Comparison of ENCODE assay signal across 26 mouse cellular contexts in the genomic region with DNA sequence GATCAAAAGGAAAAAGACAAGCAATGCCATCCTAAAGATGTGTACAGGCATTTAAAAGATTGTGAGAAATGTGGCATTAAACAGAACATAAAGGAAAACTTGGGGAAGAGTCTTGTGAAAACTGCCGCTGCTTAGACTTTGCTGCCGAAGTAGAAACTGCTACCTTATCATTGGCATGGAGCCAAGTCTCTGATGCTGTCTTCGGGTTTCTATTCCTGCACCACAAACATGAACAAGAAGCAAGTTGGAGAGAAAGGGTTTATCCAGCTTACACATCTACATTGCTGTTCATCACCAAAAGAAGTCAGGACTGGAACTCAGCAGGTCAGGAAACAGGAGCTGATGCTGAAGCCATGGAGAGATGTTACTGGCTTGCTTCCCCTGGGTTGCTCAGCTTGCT. TPM values are rescaled to one million over a fixed set of nuclear protein-coding genes. Genes with fewer than 3 reads are reported as not detected.
DNase-seq lines count a peak whose midpoint lies in the region; ATAC-seq lines count a peak whose summit lies in the region.
"Had no signal": no experiment of that assay in that cellular context is flagged by ENCODE, and none has a peak within 500 bp of the region (broad histone marks: within the 10 kb centered on the region; RNA-seq: fewer than 3 reads in every experiment).

No protein-coding gene starts in this region.

- H3K36me3 ChIP-seq in heart, embryonic 10.5 days = peaks cover 35% of the 10 kb centered on the region
- H3K36me3 ChIP-seq in heart, embryonic 16.5 days (ENCODE audit: control insufficient read depth, insufficient read depth) = peaks cover 10% of the 10 kb centered on the region
- H3K36me3 ChIP-seq in heart, embryonic 11.5 days (ENCODE audit: control insufficient read depth, insufficient read depth, low read length) = no peaks in the 10 kb centered on the region; the same call in 1 of the 2 replicates
- H3K36me3 ChIP-seq: stomach, embryonic 15.5 days had no signal

- intact Hi-C loops in heart, postnatal 36 days (cut with DNase I) = no loop called here

- no peaks in the 10 kb centered on the region for H3K9me3 ChIP-seq in heart, embryonic 10.5 days
- H3K9me3 ChIP-seq in heart, embryonic 16.5 days (replicated peaks; ENCODE audit: control insufficient read depth, low read length) = no peaks in the 10 kb centered on the region
- H3K9me3 ChIP-seq in heart, embryonic 11.5 days (replicated peaks; ENCODE audit: control insufficient read depth, low read length) = no peaks in the 10 kb centered on the region
- H3K9me3 ChIP-seq: hindbrain, embryonic 13.5 days; kidney, embryonic 15.5 days; limb, embryonic 13.5 days; liver, embryonic 12.5 days; stomach, embryonic 15.5 days had no signal

- H3K27ac ChIP-seq in heart, embryonic 10.5 days = no peak overlapping the region
- H3K27ac ChIP-seq in heart, embryonic 16.5 days (ENCODE audit: low read length) = 0 out of 2 replicates have a peak overlapping the region, but pooled peaks have one; percentile 10
- no peak overlapping the region for H3K27ac ChIP-seq in heart, embryonic 11.5 days (ENCODE audit: low read depth, low read length)
- H3K27ac ChIP-seq: hindbrain, embryonic 13.5 days; kidney, embryonic 15.5 days; left cerebral cortex, adult 2 months; limb, embryonic 13.5 days; liver, embryonic 12.5 days; stomach, embryonic 15.5 days had no signal

- WGBS in heart, embryonic 10.5 days = 36% methylated on average over 3 of the region's 3 CpGs
- WGBS in heart, embryonic 16.5 days = 21% methylated on average over 3 of the region's 3 CpGs
- 23% methylated on average over 3 of the region's 3 CpGs for WGBS in heart, embryonic 11.5 days (ENCODE audit: insufficient replicate concordance)

- no peak for ATAC-seq in heart, embryonic 16.5 days (replicated peaks; ENCODE audit: extremely low read depth, insufficient read depth, low FRiP score)
- no peak for ATAC-seq in heart, embryonic 11.5 days (replicated peaks; ENCODE audit: insufficient number of reproducible peaks, low FRiP score, low TSS enrichment)
- ATAC-seq in megakaryocyte progenitor cell, adult 5-6 weeks (replicated peaks; ENCODE audit: poor library complexity) = 0 out of 2 replicates have a peak, but pooled peaks have one; percentile 31
- ATAC-seq: forebrain, postnatal 0 days; intestine, postnatal 0 days; liver, embryonic 12.5 days; midbrain, embryonic 16.5 days had no signal

- no peak overlapping the region; the same call in 1 of the 2 replicates for H3K9ac ChIP-seq in heart, embryonic 16.5 days (ENCODE audit: low read length)
- no peak overlapping the region for H3K9ac ChIP-seq in heart, embryonic 11.5 days (ENCODE audit: low read depth, low read length)
- H3K9ac ChIP-seq: forebrain, postnatal 0 days; hindbrain, embryonic 13.5 days; kidney, embryonic 15.5 days; limb, embryonic 13.5 days; liver, embryonic 12.5 days; stomach, embryonic 15.5 days had no signal

- peak overlapping the region; percentile 34 for H3K4me2 ChIP-seq in heart, embryonic 16.5 days (ENCODE audit: low read depth, low read length)
- no peak overlapping the region for H3K4me2 ChIP-seq in heart, embryonic 11.5 days
- H3K4me2 ChIP-seq: hindbrain, embryonic 13.5 days; kidney, embryonic 15.5 days; limb, embryonic 13.5 days; liver, embryonic 12.5 days; midbrain, embryonic 11.5 days; stomach, embryonic 15.5 days had no signal

- H3K4me3 ChIP-seq in heart, embryonic 10.5 days = no peak overlapping the region
- no peak overlapping the region for H3K4me3 ChIP-seq in heart, embryonic 16.5 days (ENCODE audit: low read length)
- no peak overlapping the region for H3K4me3 ChIP-seq in heart, embryonic 11.5 days (ENCODE audit: low read depth, low read length)
- H3K4me3 ChIP-seq: hindbrain, embryonic 13.5 days; kidney, embryonic 15.5 days; left cerebral cortex, adult 2 months; limb, embryonic 13.5 days; liver, embryonic 12.5 days; stomach, embryonic 15.5 days had no signal

- no peaks in the 10 kb centered on the region for H3K27me3 ChIP-seq in heart, embryonic 10.5 days (ENCODE audit: insufficient read depth, poor library complexity, severe bottlenecking)
- H3K27me3 ChIP-seq in heart, embryonic 16.5 days (ENCODE audit: control insufficient read depth, insufficient read depth, low read length) = no peaks in the 10 kb centered on the region
- no peaks in the 10 kb centered on the region for H3K27me3 ChIP-seq in heart, embryonic 11.5 days (ENCODE audit: control insufficient read depth, insufficient read depth, low read length)
- H3K27me3 ChIP-seq: CH12.LX; hindbrain, embryonic 13.5 days; kidney, embryonic 15.5 days; limb, embryonic 13.5 days; liver, embryonic 12.5 days; stomach, embryonic 15.5 days had no signal

- H3K4me1 ChIP-seq in heart, embryonic 10.5 days = peaks cover 4% of the 10 kb centered on the region; the same call in 1 of the 2 replicates
- peaks cover 2% of the 10 kb centered on the region for H3K4me1 ChIP-seq in heart, embryonic 16.5 days (ENCODE audit: control insufficient read depth, insufficient read depth, low read length)
- H3K4me1 ChIP-seq in heart, embryonic 11.5 days (ENCODE audit: control insufficient read depth, insufficient read depth, low read length) = peaks cover 4% of the 10 kb centered on the region
- H3K4me1 ChIP-seq: hindbrain, embryonic 13.5 days; kidney, embryonic 15.5 days; limb, embryonic 13.5 days; liver, embryonic 12.5 days; stomach, embryonic 15.5 days had no signal

- peak; percentile 58 for DNase-seq in heart, embryonic 10.5 days (ENCODE audit: low spot score)
- no peak for DNase-seq in heart, postnatal 36 days
- peak; percentile 43 for DNase-seq in brain, adult 2 months (ENCODE audit: low read depth, low spot score)
- no peak for DNase-seq in layer of hippocampus, postnatal 25 days (ENCODE audit: extremely low spot score in 1 of 2, low spot score in 1 of 2)
- DNase-seq: adrenal gland, adult 8-10 months; cerebellum, adult 8-10 months; cerebellum, postnatal 25 days; forebrain, postnatal 0 days; heart, postnatal 4 days; lung, adult 18-20 months; lung, postnatal 10 days; right cerebral cortex, postnatal 25 days; thymus, postnatal 14 days had no signal

RNA-seq across cellular contexts. Expression of gene Tm7sf3, which starts 10.6 kb away (rescaled TPM):
- 38.3 and 46.9 TPM in 2 replicates for polyA plus RNA-seq in heart, embryonic 10.5 days (2016; fragmentation: Nextera tagmentation; extraction: Ambion mirVana)
- total RNA-seq in heart, postnatal 36 days (2021) = 10 to 100 TPM; 15.8 to 18.0 TPM
- polyA plus RNA-seq in heart, embryonic 16.5 days (2015; fragmentation: Nextera tagmentation; extraction: Ambion mirVana) = 35.3 and 37.5 TPM in 2 replicates
- 39.9 and 48.3 TPM in 2 replicates for polyA plus RNA-seq in heart, embryonic 11.5 days (2014; fragmentation: Nextera tagmentation; extraction: Ambion mirVana)
- 78.9 and 81.3 TPM in 2 replicates for total RNA-seq in megakaryocyte progenitor cell, adult 5-6 weeks (2015)
- total RNA-seq in megakaryocyte progenitor cell, adult 5-6 weeks (2017) = 92.5 and 99.5 TPM in 2 replicates
- total RNA-seq in layer of hippocampus, postnatal 25 days (2021) = 10 to 100 TPM; 42.0 to 44.2 TPM

RNA-seq across cellular contexts. Expression of gene Med21, which starts 10.8 kb away (rescaled TPM):
- polyA plus RNA-seq in heart, embryonic 10.5 days (2016; fragmentation: Nextera tagmentation; extraction: Ambion mirVana) = 123 and 129 TPM in 2 replicates
- total RNA-seq in heart, postnatal 36 days (2021) = 10 to 100 TPM; 46.6 to 48.5 TPM
- polyA plus RNA-seq in heart, embryonic 16.5 days (2015; fragmentation: Nextera tagmentation; extraction: Ambion mirVana) = 143 and 150 TPM in 2 replicates
- polyA plus RNA-seq in heart, embryonic 11.5 days (2014; fragmentation: Nextera tagmentation; extraction: Ambion mirVana) = 129 and 133 TPM in 2 replicates
- 222 and 260 TPM in 2 replicates for total RNA-seq in megakaryocyte progenitor cell, adult 5-6 weeks (2015)
- total RNA-seq in megakaryocyte progenitor cell, adult 5-6 weeks (2017) = 190 and 247 TPM in 2 replicates
- 10 to 100 TPM; 38.6 to 47.1 TPM for total RNA-seq in layer of hippocampus, postnatal 25 days (2021)

Comparison
In these comparisons a context has a peak if more than half of its experiments do, and no peak if none do; other contexts are left out.
1. DNase-seq: peak in heart, embryonic 10.5 days (single experiment) and brain, adult 2 months (single experiment); none in heart, postnatal 36 days (0 of 2) and layer of hippocampus, postnatal 25 days (0 of 2).